Mouse (Mus musculus): ENCODE results near the gene Mlxip.

Mlxip gene

GRCm38 (mm10) chr5:123382686-123383085 is 11.9 kb upstream of the Mlxip start:
- no peak for DNase-seq (ENCODE audit: low spot score)

GRCm38 (mm10) chr5:123388452-123388851 is 6.1 kb upstream of the Mlxip start:
- DNase-seq (ENCODE audit: low spot score), result no peak

GRCm38 (mm10) chr5:123390536-123391441 is 3.8 kb upstream of the Mlxip start:
- DNase-seq (ENCODE audit: low spot score), result no peak

GRCm38 (mm10) chr5:123391442-123391809 is 3.2 kb upstream of the Mlxip start:
- DNase-seq (ENCODE audit: low spot score), result no peak

GRCm38 (mm10) chr5:123393786-123394302 is 754 bp upstream of the Mlxip start:
- DNase-seq (ENCODE audit: low spot score), result no peak

GRCm38 (mm10) chr5:123394957-123395881 is 621 bp downstream of the Mlxip start:
- DNase-seq (ENCODE audit: low spot score), result no peak

- DNase-seq (ENCODE audit: low spot score), result no peak
These were observed 2.4 kb downstream of the Mlxip start for GRCm38 (mm10) chr5:123396901-123397464.

- no peak for DNase-seq (ENCODE audit: low spot score)
These were observed 3.2 kb downstream of the Mlxip start for GRCm38 (mm10) chr5:123397786-123398185.

GRCm38 (mm10) chr5:123398856-123399498 is 4.4 kb downstream of the Mlxip start:
- DNase-seq (ENCODE audit: low spot score), result no peak

GRCm38 (mm10) chr5:123404480-123404879 is 9.9 kb downstream of the Mlxip start:
- no peak for DNase-seq (ENCODE audit: low spot score)

- DNase-seq (ENCODE audit: low spot score), result no peak
These were observed 12.4 kb downstream of the Mlxip start for GRCm38 (mm10) chr5:123406952-123407351.

GRCm38 (mm10) chr5:123408176-123408575 is 13.6 kb downstream of the Mlxip start:
- no peak for DNase-seq (ENCODE audit: low spot score)

- no peak for DNase-seq (ENCODE audit: low spot score)
These were observed 17.6 kb downstream of the Mlxip start for GRCm38 (mm10) chr5:123412193-123412592.

- no peak for DNase-seq (ENCODE audit: low spot score)
These were observed 19.3 kb downstream of the Mlxip start for GRCm38 (mm10) chr5:123413866-123414363.

GRCm38 (mm10) chr5:123416149-123416548 is 21.6 kb downstream of the Mlxip start:
- DNase-seq (ENCODE audit: low spot score), result no peak

GRCm38 (mm10) chr5:123416566-123417518 is 22.2 kb downstream of the Mlxip start:
- no peak for DNase-seq (ENCODE audit: low spot score)

- no peak for DNase-seq (ENCODE audit: low spot score)
These were observed 29.3 kb downstream of the Mlxip start for GRCm38 (mm10) chr5:123423885-123424284.

GRCm38 (mm10) chr5:123427556-123427955 is 33.0 kb downstream of the Mlxip start:
- no peak for DNase-seq (ENCODE audit: low spot score)

GRCm38 (mm10) chr5:123431524-123432304 is 37.1 kb downstream of the Mlxip start:
- no peak for DNase-seq (ENCODE audit: low spot score)
